Mouse (Mus musculus) erythroblast, adult 5-6 weeks (primary cell): ENCODE results near the gene Lpin3. TPM values are rescaled to one million over a fixed set of nuclear protein-coding genes. Genes with fewer than 3 reads are reported as not detected.

ENCODE experiments used
- ATAC-seq: replicated peaks from 2 replicates; pipeline ENCODE4 v1.8.0; 2016; ENCODE audit warnings: moderate number of reproducible peaks, mild to moderate bottlenecking, moderate TSS enrichment, inconsistent platforms; ENCODE audit not compliant: poor library complexity, low FRiP score, severe bottlenecking
- total RNA-seq, 2 experiments: library from RNA; stranded (forward) in 1 of 2; stranded (reverse) in 1 of 2; fragments of 150-400 nt in 1 of 2; fragments of 200-764, 138-1000 nt in 1 of 2; gene quantifications; 2 replicates each; pipeline versions ENCODE4 v1.2.3 to v1.2.4; 2015 to 2017; ENCODE audit warnings: low replicate concordance in 2 of 2

The Lpin3 gene
- total RNA-seq, 2 experiments from 2014 or later, result not detected

GRCm38 (mm10) chr2:160925203-160925602 is 44.7 kb downstream of the Lpin3 start:
- ATAC-seq, result no peak

- no peak for ATAC-seq
These were observed 50.9 kb downstream of the Lpin3 start for GRCm38 (mm10) chr2:160931378-160931777.

- no peak for ATAC-seq
These were observed 51.9 kb downstream of the Lpin3 start for GRCm38 (mm10) chr2:160932325-160932724.

GRCm38 (mm10) chr2:160932981-160933380 is 52.5 kb downstream of the Lpin3 start:
- no peak for ATAC-seq

- ATAC-seq, result no peak
These were observed 53.4 kb downstream of the Lpin3 start for GRCm38 (mm10) chr2:160933890-160934289.

GRCm38 (mm10) chr2:160934451-160934850 is 54.0 kb downstream of the Lpin3 start:
- ATAC-seq, result no peak

GRCm38 (mm10) chr2:160940930-160941709 is 60.6 kb downstream of the Lpin3 start:
- no peak for ATAC-seq

GRCm38 (mm10) chr2:160942443-160942842 is 62.0 kb downstream of the Lpin3 start:
- no peak for ATAC-seq

- no peak for ATAC-seq
These were observed 71.1 kb downstream of the Lpin3 start for GRCm38 (mm10) chr2:160951595-160951994.

GRCm38 (mm10) chr2:160953131-160953873 is 72.8 kb downstream of the Lpin3 start:
- no peak for ATAC-seq

- no peak for ATAC-seq
These were observed 74.1 kb downstream of the Lpin3 start for GRCm38 (mm10) chr2:160954541-160954940.

- ATAC-seq, result no peak
These were observed 74.9 kb downstream of the Lpin3 start for GRCm38 (mm10) chr2:160955331-160955730.

Other genes with a start within 250 kb of the Lpin3 start
- 145 and 146 TPM in 2 replicates for gene Top1, start 234.8 kb upstream of the Lpin3 start, total RNA-seq (2015; ENCODE audit: low replicate concordance)
- gene Top1, start 234.8 kb upstream of the Lpin3 start, total RNA-seq (2017; ENCODE audit: low replicate concordance), result 336 and 395 TPM in 2 replicates
- gene Plcg1, start 149.4 kb upstream of the Lpin3 start, total RNA-seq (2015; ENCODE audit: low replicate concordance), result 0.38 and 1.3 TPM in 2 replicates
- 2.8 and 6.1 TPM in 2 replicates for gene Plcg1, start 149.4 kb upstream of the Lpin3 start, total RNA-seq (2017; ENCODE audit: low replicate concordance)
- gene Zhx3, start 7.7 kb upstream of the Lpin3 start, total RNA-seq (2015; ENCODE audit: low replicate concordance), result 0.84 and 3.7 TPM in 2 replicates
- 1.5 and 1.8 TPM in 2 replicates for gene Zhx3, start 7.7 kb upstream of the Lpin3 start, total RNA-seq (2017; ENCODE audit: low replicate concordance)
- not detected in 2 replicates for gene Emilin3, start 31.7 kb downstream of the Lpin3 start, total RNA-seq (2015; ENCODE audit: low replicate concordance)
- gene Emilin3, start 31.7 kb downstream of the Lpin3 start, total RNA-seq (2017; ENCODE audit: low replicate concordance), result not detected in 2 replicates
- gene Chd6, start 228.4 kb downstream of the Lpin3 start, total RNA-seq (2015; ENCODE audit: low replicate concordance), result 11.3 and 22.4 TPM in 2 replicates
- gene Chd6, start 228.4 kb downstream of the Lpin3 start, total RNA-seq (2017; ENCODE audit: low replicate concordance), result 22.7 and 26.5 TPM in 2 replicates